15 mouse cellular contexts compared by ENCODE assay signal in the genomic region with DNA sequence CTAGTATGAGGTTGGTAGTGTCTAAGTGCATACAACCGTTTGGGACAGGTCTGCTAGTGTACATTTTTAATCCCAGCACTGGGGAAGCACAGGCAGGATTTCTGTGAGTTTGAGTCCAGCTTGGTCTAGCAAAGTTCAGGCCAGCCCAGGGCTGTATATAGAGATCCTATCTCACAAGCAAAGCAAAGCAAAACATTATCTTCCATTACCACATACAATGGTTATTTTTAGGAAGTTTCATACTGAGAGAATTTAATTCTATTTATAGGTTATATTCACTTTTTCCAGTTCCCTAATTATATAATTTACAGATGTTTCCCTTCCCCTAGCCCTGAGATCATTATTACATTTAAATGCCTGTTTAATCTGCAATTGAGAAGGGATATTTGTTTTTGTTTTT. TPM values are rescaled to one million over a fixed set of nuclear protein-coding genes. Genes with fewer than 3 reads are reported as not detected.
A peak's percentile ranks its signal among the peaks of the same experiment; 100 is the strongest.
DNase-seq lines count a peak whose midpoint lies in the region; TF ChIP-seq lines count a peak whose summit lies in the region.
"Had no signal": no experiment of that assay in that cellular context is flagged by ENCODE, and none has a peak within 500 bp of the region (broad histone marks: within the 10 kb centered on the region; RNA-seq: fewer than 3 reads in every experiment).

No protein-coding gene starts in this region.

- H3K4me1 ChIP-seq in bone marrow macrophage, adult 2 months (ENCODE audit: control insufficient read depth, insufficient read depth, low read length), result peaks cover 25% of the 10 kb centered on the region
- H3K4me1 ChIP-seq: hindbrain, embryonic 15.5 days; limb, embryonic 13.5 days; neural tube, embryonic 12.5 days had no signal

- 50% methylated on average over 1 of the region's 1 CpGs for WGBS in macrophage (ENCODE audit: missing documents)

- no peak for TF ChIP-seq CTCF in gastrocnemius, adult 2 months (IDR thresholded peaks at IDR 0.05)
- TF ChIP-seq CTCF in bone marrow macrophage, adult 2 months (IDR thresholded peaks at IDR 0.05; ENCODE audit: low read depth, low read length), result no peak

- peak overlapping the region; percentile 44; the same call in 1 of the 2 replicates for H3K27ac ChIP-seq in gastrocnemius, adult 2 months
- peak overlapping the region; percentile 98 for H3K27ac ChIP-seq in bone marrow macrophage, adult 2 months (ENCODE audit: insufficient read depth, low read depth, low read length)
- H3K27ac ChIP-seq in macrophage, result peak overlapping the region; percentile 74
- H3K27ac ChIP-seq: embryonic facial prominence, embryonic 13.5 days; hindbrain, embryonic 15.5 days; left cerebral cortex, adult 2 months; limb, embryonic 13.5 days; liver, embryonic 12.5 days; midbrain, embryonic 15.5 days; neural tube, embryonic 12.5 days had no signal

- H3K79me2 ChIP-seq in macrophage (ENCODE audit: inconsistent target), result no peaks in the 10 kb centered on the region

- no peak for DNase-seq in gastrocnemius, adult 2 months
- no peak for DNase-seq in gastrocnemius, postnatal 10 days
- DNase-seq in 416B (ENCODE audit: low read depth), result peak; percentile 31
- no peak for DNase-seq in left cerebral cortex, adult 11 months (ENCODE audit: low spot score)
- no peak for DNase-seq in c-Kit-positive CD71-positive TER-119-positive erythroid progenitor cells, embryonic 14.5 days (ENCODE audit: low spot score)

- TF ChIP-seq POLR2A in bone marrow macrophage, adult 2 months (IDR thresholded peaks at IDR 0.05; ENCODE audit: borderline replicate concordance, low read depth, low read length), result no peak

- intact Hi-C loops in gastrocnemius, adult 2 months (cut with DNase I), result no loop called here

- no peak overlapping the region for H3K4me3 ChIP-seq in gastrocnemius, adult 2 months
- H3K4me3 ChIP-seq in bone marrow macrophage, adult 2 months (ENCODE audit: insufficient read depth, low read length), result peak overlapping the region; percentile 35
- no peak overlapping the region for H3K4me3 ChIP-seq in macrophage (ENCODE audit: inconsistent target)
- H3K4me3 ChIP-seq: embryonic facial prominence, embryonic 13.5 days; erythroblast, embryonic 14.5 days; hindbrain, embryonic 15.5 days; left cerebral cortex, adult 2 months; limb, embryonic 13.5 days; liver, embryonic 12.5 days; midbrain, embryonic 15.5 days; neural tube, embryonic 12.5 days had no signal

- H3K36me3 ChIP-seq in macrophage (ENCODE audit: inconsistent target), result peaks cover 9% of the 10 kb centered on the region; the same call in 1 of the 2 replicates

RNA-seq across cellular contexts. Expression of a gene that starts 26.3 kb away (rescaled TPM):
- total RNA-seq in gastrocnemius, adult 2 months (2021), result 10 to 100 TPM; 20.7 to 24.1 TPM
- total RNA-seq in gastrocnemius, postnatal 10 days (2021), result 10 to 100 TPM in 1 of 2 experiments, 1 to 10 TPM in 1; 9.9 to 10.7 TPM
- 22.0 and 24.7 TPM in 2 replicates for polyA plus RNA-seq in bone marrow macrophage, adult 2 months (2012; ENCODE audit: insufficient read depth, insufficient read length, missing spikeins)
- total RNA-seq in macrophage (2018; cell fraction: chromatin; rRNA removed), result 100 to 1,000 TPM in 6 of 26 experiments, 10 to 100 TPM in 17, 1 to 10 TPM in 3; 7.0 to 251 (median 56.0) TPM
- 10 to 100 TPM in 14 of 26 experiments, 1 to 10 TPM in 12; 8.8 to 42.4 (median 15.7) TPM for total RNA-seq in macrophage (2018; cell fraction: cytosol; rRNA removed)
- total RNA-seq in macrophage (2018; cell fraction: nucleus; rRNA removed), result 100 to 1,000 TPM in 1 of 26 experiments, 10 to 100 TPM in 22, 1 to 10 TPM in 3; 6.1 to 117 (median 44.0) TPM
- polyA plus RNA-seq in macrophage (2018), result 3.7 to 7.5 TPM (median 5.0 TPM) in 3 replicates

RNA-seq across cellular contexts. Expression of a gene that starts 35.4 kb away (rescaled TPM):
- total RNA-seq in gastrocnemius, adult 2 months (2021), result 10 to 100 TPM; 15.6 to 15.7 TPM
- total RNA-seq in gastrocnemius, postnatal 10 days (2021), result 10 to 100 TPM; 19.4 to 22.7 TPM
- polyA plus RNA-seq in bone marrow macrophage, adult 2 months (2012; ENCODE audit: insufficient read depth, insufficient read length, missing spikeins), result 39.3 and 42.1 TPM in 2 replicates
- total RNA-seq in macrophage (2018; cell fraction: chromatin; rRNA removed), result 100 to 1,000 TPM in 24 of 26 experiments, 10 to 100 TPM in 2; 91.5 to 291 (median 245) TPM
- 10 to 100 TPM; 16.3 to 48.2 (median 39.4) TPM for total RNA-seq in macrophage (2018; cell fraction: cytosol; rRNA removed)
- 100 to 1,000 TPM in 17 of 26 experiments, 10 to 100 TPM in 9; 66.2 to 231 (median 132) TPM for total RNA-seq in macrophage (2018; cell fraction: nucleus; rRNA removed)
- 15.3 to 18.7 TPM (median 18.4 TPM) in 3 replicates for polyA plus RNA-seq in macrophage (2018)

Comparison
In these comparisons a context has a peak if more than half of its experiments do, and no peak if none do; other contexts are left out.
1. H3K27ac ChIP-seq: peak in every context shown above with its lines; median percentile 98 in bone marrow macrophage, adult 2 months; 74 in macrophage; 44 in gastrocnemius, adult 2 months.